ENCODE assay signal across 9 mouse cellular contexts in the genomic region with DNA sequence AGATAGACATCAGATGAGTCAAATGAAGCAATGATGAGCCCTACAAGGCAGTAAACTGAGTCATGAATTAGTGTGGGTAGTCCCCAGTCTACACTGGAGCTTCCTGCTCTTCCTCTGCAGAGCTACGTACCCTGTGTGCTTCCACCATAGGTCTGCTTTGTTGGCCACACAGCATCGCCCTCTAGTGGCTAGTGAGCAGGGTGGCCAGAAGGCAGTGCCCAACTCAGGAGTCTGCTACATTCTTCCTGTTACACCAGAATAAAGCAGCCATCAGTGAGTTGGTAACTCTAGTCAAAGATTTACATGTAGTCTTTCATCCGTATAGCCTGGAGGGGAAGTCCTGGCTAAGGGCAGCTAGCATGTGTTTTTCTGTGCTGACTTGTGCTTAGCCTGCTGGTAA. TPM values are rescaled to one million over a fixed set of nuclear protein-coding genes. Genes with fewer than 3 reads are reported as not detected.
DNase-seq lines count a peak whose midpoint lies in the region; ATAC-seq and TF ChIP-seq lines count a peak whose summit lies in the region.
"Had no signal": no experiment of that assay in that cellular context is flagged by ENCODE, and none has a peak within 500 bp of the region (broad histone marks: within the 10 kb centered on the region; RNA-seq: fewer than 3 reads in every experiment).

No protein-coding gene starts in this region.

- peaks cover 19% of the 10 kb centered on the region for H3K4me1 ChIP-seq in intestine, embryonic 15.5 days (replicated peaks)
- H3K4me1 ChIP-seq in limb, embryonic 13.5 days, result 0 out of 2 replicates have a peak, but pooled peaks cover under 1% of the 10 kb centered on the region
- H3K4me1 ChIP-seq in midbrain, embryonic 14.5 days (ENCODE audit: control insufficient read depth, insufficient read depth, low read length), result no peaks in the 10 kb centered on the region
- H3K4me1 ChIP-seq: limb, embryonic 15.5 days had no signal

- H3K9ac ChIP-seq in intestine, embryonic 15.5 days, result no peak overlapping the region
- no peak overlapping the region for H3K9ac ChIP-seq in limb, embryonic 13.5 days
- no peak overlapping the region for H3K9ac ChIP-seq in midbrain, embryonic 14.5 days (replicated peaks; ENCODE audit: low read length)
- H3K9ac ChIP-seq: limb, embryonic 15.5 days had no signal

- H3K4me3 ChIP-seq in gastrocnemius, adult 2 months, result no peak overlapping the region
- H3K4me3 ChIP-seq in intestine, embryonic 15.5 days (replicated peaks), result no peak overlapping the region
- H3K4me3 ChIP-seq in limb, embryonic 13.5 days, result no peak overlapping the region
- no peak overlapping the region for H3K4me3 ChIP-seq in midbrain, embryonic 14.5 days (replicated peaks; ENCODE audit: low read depth, low read length)
- H3K4me3 ChIP-seq: limb, embryonic 15.5 days had no signal

- TF ChIP-seq CTCF in gastrocnemius, adult 2 months (IDR thresholded peaks at IDR 0.05), result peak; percentile 94

- H3K9me3 ChIP-seq in intestine, embryonic 15.5 days, result no peaks in the 10 kb centered on the region
- 0 out of 2 replicates have a peak, but pooled peaks cover 7% of the 10 kb centered on the region for H3K9me3 ChIP-seq in limb, embryonic 13.5 days
- no peaks in the 10 kb centered on the region for H3K9me3 ChIP-seq in midbrain, embryonic 14.5 days (ENCODE audit: control insufficient read depth, low read length)
- H3K9me3 ChIP-seq: limb, embryonic 15.5 days had no signal

- WGBS in intestine, embryonic 15.5 days, result 22% methylated on average over 3 of the region's 3 CpGs
- WGBS in limb, embryonic 13.5 days, result 23% methylated on average over 3 of the region's 3 CpGs
- WGBS in midbrain, embryonic 14.5 days, result 28% methylated on average over 3 of the region's 3 CpGs

- peaks cover 48% of the 10 kb centered on the region for H3K36me3 ChIP-seq in intestine, embryonic 15.5 days
- peaks cover 96% of the 10 kb centered on the region for H3K36me3 ChIP-seq in limb, embryonic 13.5 days
- H3K36me3 ChIP-seq in midbrain, embryonic 14.5 days (ENCODE audit: control insufficient read depth, insufficient read depth, low read length), result peaks cover 90% of the 10 kb centered on the region

- peak; percentile 64 to 75 for DNase-seq in left cerebral cortex, postnatal 10 days (ENCODE audit: extremely low spot score in 1 of 2, low spot score in 2 of 2)
- DNase-seq in left cerebral cortex, adult 8-10 months (ENCODE audit: low spot score in 2 of 2), result no peak
- DNase-seq in cerebellum, postnatal 14 days, result peak; percentile 76 to 79
- DNase-seq in gastrocnemius, adult 2 months, result peak; percentile 79
- peak; percentile 85 for DNase-seq in midbrain, embryonic 14.5 days
- peak; percentile 40 to 63 for DNase-seq in spleen, postnatal 14 days (ENCODE audit: low spot score in 2 of 2)

- no peak overlapping the region for H3K4me2 ChIP-seq in intestine, embryonic 15.5 days (replicated peaks)
- H3K4me2 ChIP-seq in limb, embryonic 13.5 days (replicated peaks), result no peak overlapping the region
- H3K4me2 ChIP-seq in midbrain, embryonic 14.5 days (ENCODE audit: low read length), result no peak overlapping the region
- H3K4me2 ChIP-seq: limb, embryonic 15.5 days had no signal

- peak; percentile 72 for ATAC-seq in intestine, embryonic 15.5 days
- ATAC-seq in limb, embryonic 13.5 days (ENCODE audit: low FRiP score, low read depth), result peak; percentile 77
- ATAC-seq in midbrain, embryonic 14.5 days (ENCODE audit: low FRiP score, low TSS enrichment), result no peak; the same call in 1 of the 2 replicates

- intact Hi-C loops in left cerebral cortex, postnatal 10 days (cut with DNase I), result loop anchor here (10.0 kb wide), 1 partner anchor 133 kb away; no protein-coding TSS in a partner anchor
- intact Hi-C loops in gastrocnemius, adult 2 months (cut with DNase I), result no loop called here

- H3K27ac ChIP-seq in gastrocnemius, adult 2 months, result no peak overlapping the region; the same call in 1 of the 2 replicates
- H3K27ac ChIP-seq in intestine, embryonic 15.5 days, result no peak overlapping the region
- no peak overlapping the region for H3K27ac ChIP-seq in limb, embryonic 13.5 days
- H3K27ac ChIP-seq in midbrain, embryonic 14.5 days (replicated peaks; ENCODE audit: low read depth, low read length), result no peak overlapping the region

- H3K27me3 ChIP-seq in intestine, embryonic 15.5 days (replicated peaks), result no peaks in the 10 kb centered on the region
- H3K27me3 ChIP-seq in limb, embryonic 13.5 days, result no peaks in the 10 kb centered on the region
- no peaks in the 10 kb centered on the region for H3K27me3 ChIP-seq in midbrain, embryonic 14.5 days (ENCODE audit: control insufficient read depth, insufficient read depth, low read length)
- H3K27me3 ChIP-seq: limb, embryonic 15.5 days had no signal

RNA-seq across cellular contexts. Expression of gene Acvr1b, which starts 24.4 kb away (rescaled TPM):
- total RNA-seq in left cerebral cortex, postnatal 10 days (2021), result 100 to 1,000 TPM; 110 to 113 TPM
- total RNA-seq in left cerebral cortex, adult 8-10 months (2022), result 100 to 1,000 TPM; 100 to 118 (median 110) TPM
- total RNA-seq in gastrocnemius, adult 2 months (2021), result 10 to 100 TPM; 26.9 to 30.8 TPM
- polyA plus RNA-seq in intestine, embryonic 15.5 days (2015; fragmentation: Nextera tagmentation; extraction: Ambion mirVana), result 9.1 and 9.3 TPM in 2 replicates
- 6.1 and 7.1 TPM in 2 replicates for polyA plus RNA-seq in limb, embryonic 13.5 days (2015; fragmentation: Nextera tagmentation; extraction: Ambion mirVana)
- 30.4 and 39.0 TPM in 2 replicates for polyA plus RNA-seq in midbrain, embryonic 14.5 days (2014; fragmentation: Nextera tagmentation; extraction: Ambion mirVana)

RNA-seq across cellular contexts. Expression of gene Grasp, which starts 25.8 kb away (rescaled TPM):
- total RNA-seq in left cerebral cortex, postnatal 10 days (2021), result 10 to 100 TPM; 30.9 to 34.2 TPM
- 10 to 100 TPM; 56.3 to 63.9 (median 62.1) TPM for total RNA-seq in left cerebral cortex, adult 8-10 months (2022)
- total RNA-seq in gastrocnemius, adult 2 months (2021), result 1 to 10 TPM; 5.8 to 5.9 TPM
- polyA plus RNA-seq in intestine, embryonic 15.5 days (2015; fragmentation: Nextera tagmentation; extraction: Ambion mirVana), result 3.9 and 4.8 TPM in 2 replicates
- polyA plus RNA-seq in limb, embryonic 13.5 days (2015; fragmentation: Nextera tagmentation; extraction: Ambion mirVana), result 5.7 and 6.0 TPM in 2 replicates
- 0.93 and 0.97 TPM in 2 replicates for polyA plus RNA-seq in midbrain, embryonic 14.5 days (2014; fragmentation: Nextera tagmentation; extraction: Ambion mirVana)

RNA-seq across cellular contexts. Expression of gene Nr4a1, which starts 55.9 kb away (rescaled TPM):
- 10 to 100 TPM; 36.8 to 40.3 TPM for total RNA-seq in left cerebral cortex, postnatal 10 days (2021)
- total RNA-seq in left cerebral cortex, adult 8-10 months (2022), result 100 to 1,000 TPM in 1 of 4 experiments, 10 to 100 TPM in 3; 36.3 to 102 (median 74.5) TPM
- total RNA-seq in gastrocnemius, adult 2 months (2021), result 100 to 1,000 TPM; 143 to 146 TPM
- 7.9 and 8.9 TPM in 2 replicates for polyA plus RNA-seq in intestine, embryonic 15.5 days (2015; fragmentation: Nextera tagmentation; extraction: Ambion mirVana)
- polyA plus RNA-seq in limb, embryonic 13.5 days (2015; fragmentation: Nextera tagmentation; extraction: Ambion mirVana), result 10.0 and 10.3 TPM in 2 replicates
- 2.9 and 3.5 TPM in 2 replicates for polyA plus RNA-seq in midbrain, embryonic 14.5 days (2014; fragmentation: Nextera tagmentation; extraction: Ambion mirVana)

Comparison
In these comparisons a context has a peak if more than half of its experiments do, and no peak if none do; other contexts are left out.
1. DNase-seq: peak in left cerebral cortex, postnatal 10 days (2 of 2), cerebellum, postnatal 14 days (2 of 2), gastrocnemius, adult 2 months (single experiment), midbrain, embryonic 14.5 days (single experiment) and spleen, postnatal 14 days (2 of 2); none in left cerebral cortex, adult 8-10 months (0 of 2).
2. RNA of gene Grasp, which starts 25.8 kb away (total RNA-seq): 56.3 to 63.9 TPM in left cerebral cortex, adult 8-10 months and 30.9 to 34.2 TPM in left cerebral cortex, postnatal 10 days; 5.8 to 5.9 TPM in gastrocnemius, adult 2 months; every median in the first group is over 4 times any median in the second.